Mouse (Mus musculus): Measurements from ENCODE around the gene Dok1. TPM values are rescaled to one million over a fixed set of nuclear protein-coding genes. Genes with fewer than 3 reads are reported as not detected.

Gene Dok1
- polyA plus RNA-seq, 1 experiment from 2014 or later, result 2.8 TPM

GRCm38 (mm10) chr6:83023786-83024185 is 9.5 kb downstream of the Dok1 start:
- H3K4me3 ChIP-seq, result no peak overlapping the region
- ATAC-seq, result no peak
- H3K9me3 ChIP-seq (replicated peaks), result no peaks in the 10 kb centered on the region
- H3K4me2 ChIP-seq, result no peak overlapping the region
- 0 out of 2 replicates have a peak, but pooled peaks cover 5% of the 10 kb centered on the region for H3K27me3 ChIP-seq
- no peaks in the 10 kb centered on the region for H3K36me3 ChIP-seq (ENCODE audit: poor library complexity, severe bottlenecking)
- no peak overlapping the region for H3K9ac ChIP-seq
- 89% methylated on average over 2 of the region's 2 CpGs for WGBS
- H3K4me1 ChIP-seq, result no peaks in the 10 kb centered on the region
- no peak overlapping the region for H3K27ac ChIP-seq

DNA sequence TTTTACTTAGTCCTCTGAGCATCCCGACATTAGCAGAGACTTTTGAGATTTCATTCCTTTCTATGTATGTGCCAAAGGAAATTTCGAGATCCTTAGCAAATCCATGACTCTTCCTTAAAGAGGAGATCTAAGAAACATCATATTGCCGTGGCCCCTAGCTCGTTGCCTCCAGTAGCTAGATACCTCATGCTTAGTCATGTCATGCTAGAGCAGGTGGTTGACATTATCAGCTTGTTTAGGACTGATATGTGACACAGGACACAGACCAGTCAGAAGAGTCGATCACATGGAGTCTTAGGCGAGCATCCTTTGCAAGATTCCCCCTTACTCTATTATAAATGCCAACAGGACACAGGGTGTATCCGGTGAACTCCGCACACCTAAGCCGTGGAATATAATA is 10.3 kb downstream of the Dok1 start:
- H3K4me1 ChIP-seq, result no peaks in the 10 kb centered on the region
- no peak overlapping the region for H3K4me3 ChIP-seq
- H3K27me3 ChIP-seq, result no peaks in the 10 kb centered on the region
- no peak overlapping the region for H3K9ac ChIP-seq
- WGBS, result 85% methylated on average over 9 of the region's 9 CpGs
- H3K27ac ChIP-seq, result no peak overlapping the region
- H3K9me3 ChIP-seq (replicated peaks), result no peaks in the 10 kb centered on the region
- H3K4me2 ChIP-seq, result no peak overlapping the region
- H3K36me3 ChIP-seq (ENCODE audit: poor library complexity, severe bottlenecking), result no peaks in the 10 kb centered on the region
- no peak for ATAC-seq

GRCm38 (mm10) chr6:83020836-83021593 is 12.3 kb downstream of the Dok1 start:
- no peak for ATAC-seq
- WGBS, result 86% methylated on average over 4 of the region's 4 CpGs
- Histone ChIP-seq H3K9ac (no peak overlapping the region), H3K36me3 (ENCODE audit: poor library complexity, severe bottlenecking) (no peaks in the 10 kb centered on the region), H3K4me2 (no peak overlapping the region), H3K27ac (no peak overlapping the region), H3K4me3 (no peak overlapping the region), H3K4me1 (no peaks in the 10 kb centered on the region), H3K9me3 (replicated peaks) (no peaks in the 10 kb centered on the region), H3K27me3 (no peaks in the 10 kb centered on the region)

DNA sequence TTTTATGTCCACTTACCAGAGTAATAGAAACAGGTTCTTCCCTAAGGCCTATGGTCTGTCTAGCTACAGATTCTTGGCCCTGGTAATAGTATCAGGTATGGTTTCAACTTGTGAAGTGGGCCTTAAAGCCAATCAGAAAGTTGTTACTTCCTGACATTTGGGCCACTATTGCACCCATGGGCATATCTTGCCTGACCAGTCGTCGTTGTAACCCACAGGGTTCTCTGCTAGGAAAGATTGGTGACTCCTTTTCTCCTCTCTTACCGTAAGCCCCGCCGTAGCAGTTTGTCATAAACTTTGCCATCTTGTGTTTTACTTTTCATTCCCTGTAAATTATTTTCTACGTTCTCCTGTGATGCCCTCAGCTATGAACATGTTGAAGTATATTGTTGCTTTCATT is 13.2 kb downstream of the Dok1 start:
- no peak overlapping the region for H3K4me2 ChIP-seq
- H3K9me3 ChIP-seq (replicated peaks), result no peaks in the 10 kb centered on the region
- 92% methylated on average over 6 of the region's 6 CpGs for WGBS
- H3K27ac ChIP-seq, result no peak overlapping the region
- H3K4me1 ChIP-seq, result no peaks in the 10 kb centered on the region
- no peaks in the 10 kb centered on the region for H3K36me3 ChIP-seq (ENCODE audit: poor library complexity, severe bottlenecking)
- no peak for ATAC-seq
- H3K4me3 ChIP-seq, result no peak overlapping the region
- H3K9ac ChIP-seq, result no peak overlapping the region
- no peaks in the 10 kb centered on the region for H3K27me3 ChIP-seq

DNA sequence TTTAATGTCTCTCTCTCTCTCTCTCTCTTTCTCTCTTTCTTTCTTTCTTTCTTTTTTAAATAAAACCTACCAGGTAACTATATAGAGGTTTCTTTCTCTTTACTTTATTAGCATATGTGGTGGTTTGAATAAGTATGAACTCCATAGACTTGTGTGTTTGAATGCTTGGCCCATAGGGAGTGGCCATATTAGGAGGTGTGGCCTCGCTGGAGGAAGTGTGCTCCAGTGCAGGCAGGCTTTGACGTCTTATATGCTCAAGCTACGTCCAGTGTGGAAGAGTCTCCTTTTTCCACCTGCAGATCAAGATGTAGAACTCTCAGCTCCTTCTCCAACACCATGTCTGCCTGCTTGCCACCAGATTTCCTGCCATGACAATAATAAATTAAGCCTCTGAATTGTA is 14.2 kb downstream of the Dok1 start:
- H3K27me3 ChIP-seq, result no peaks in the 10 kb centered on the region
- no peak overlapping the region for H3K4me3 ChIP-seq
- no peaks in the 10 kb centered on the region for H3K36me3 ChIP-seq (ENCODE audit: poor library complexity, severe bottlenecking)
- H3K9ac ChIP-seq, result no peak overlapping the region
- no peak overlapping the region for H3K4me2 ChIP-seq
- ATAC-seq, result no peak
- no peaks in the 10 kb centered on the region for H3K4me1 ChIP-seq
- 71% methylated on average over 3 of the region's 3 CpGs for WGBS
- H3K27ac ChIP-seq, result no peak overlapping the region
- H3K9me3 ChIP-seq (replicated peaks), result no peaks in the 10 kb centered on the region

DNA sequence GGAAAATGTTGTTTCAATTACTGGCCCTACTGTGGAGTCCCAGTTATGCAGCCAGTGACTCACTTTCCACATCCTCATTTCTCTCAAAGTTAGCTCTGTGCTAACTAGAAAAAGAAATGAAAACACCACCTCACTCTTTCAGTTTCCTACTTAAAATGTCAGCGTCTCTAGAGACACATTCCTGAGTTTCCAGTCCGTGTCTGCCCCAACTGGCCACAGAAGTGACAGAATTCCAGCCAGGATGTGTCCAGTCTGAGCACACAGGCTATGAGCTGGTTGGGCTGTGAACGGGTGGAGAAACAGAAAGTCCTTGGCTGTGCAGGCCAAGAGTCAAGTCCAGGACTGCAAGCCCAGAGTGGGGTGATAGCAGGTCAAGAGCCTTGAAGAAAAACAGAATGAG is 16.1 kb downstream of the Dok1 start:
- no peaks in the 10 kb centered on the region for H3K36me3 ChIP-seq (ENCODE audit: poor library complexity, severe bottlenecking)
- no peak overlapping the region for H3K4me2 ChIP-seq
- no peaks in the 10 kb centered on the region for H3K9me3 ChIP-seq (replicated peaks)
- no peak overlapping the region for H3K27ac ChIP-seq
- no peaks in the 10 kb centered on the region for H3K4me1 ChIP-seq
- H3K4me3 ChIP-seq, result no peak overlapping the region
- no peak overlapping the region for H3K9ac ChIP-seq
- ATAC-seq, result no peak
- WGBS, result 83% methylated on average over 3 of the region's 3 CpGs
- no peaks in the 10 kb centered on the region for H3K27me3 ChIP-seq

- H3K9ac ChIP-seq, result no peak overlapping the region
Observed at GRCm38 (mm10) chr6:83015749-83016148, 17.5 kb downstream of the Dok1 start.

DNA sequence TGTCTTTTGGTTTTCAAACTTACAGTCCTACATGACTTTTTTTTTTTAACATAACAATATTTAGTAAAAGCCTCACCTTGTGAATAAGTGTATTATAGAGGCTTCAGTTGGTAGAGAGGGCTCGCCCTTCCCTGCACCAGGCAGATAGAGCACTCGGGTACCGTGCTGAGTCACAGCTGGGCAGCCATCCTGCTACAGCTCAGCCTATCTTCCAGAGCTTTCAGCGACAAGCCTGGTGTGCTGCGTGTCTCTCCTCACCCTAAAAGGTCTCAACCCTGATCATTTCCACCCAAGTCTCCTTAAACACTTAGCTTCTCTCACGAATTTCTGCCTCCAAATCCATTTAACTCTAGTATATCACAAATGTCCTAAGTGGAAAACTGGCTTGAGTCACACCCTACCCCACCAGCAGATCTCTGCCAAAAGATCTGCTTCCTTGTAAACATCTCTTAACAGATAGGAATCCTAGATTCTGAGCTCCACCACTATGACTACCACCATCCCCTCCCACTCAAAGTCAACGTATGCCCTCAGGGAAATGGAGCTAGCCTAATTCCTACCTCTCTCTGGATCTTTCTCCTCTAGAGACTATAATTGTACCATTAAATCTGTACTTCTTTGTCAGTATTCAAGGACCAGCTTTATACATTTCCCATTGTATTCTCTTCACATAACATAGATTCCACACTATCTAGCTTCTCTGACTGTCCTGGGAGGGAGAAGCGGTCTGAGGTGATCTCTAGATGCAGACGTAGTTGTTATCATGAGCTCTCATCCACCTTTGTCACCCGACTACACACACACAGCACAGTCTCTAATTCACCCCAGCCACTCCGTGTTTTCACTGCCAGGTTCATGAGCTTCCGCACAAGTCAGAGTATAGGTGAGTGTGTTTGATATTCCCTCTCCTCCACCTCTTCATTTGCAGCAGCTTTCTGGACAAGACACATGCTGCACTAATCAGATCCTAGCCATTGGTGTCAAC is 18.5 kb downstream of the Dok1 start:
- Histone ChIP-seq H3K27ac (no peak overlapping the region), H3K36me3 (ENCODE audit: poor library complexity, severe bottlenecking) (no peaks in the 10 kb centered on the region), H3K4me1 (no peaks in the 10 kb centered on the region), H3K4me3 (no peak overlapping the region), H3K9ac (no peak overlapping the region), H3K4me2 (no peak overlapping the region), H3K9me3 (replicated peaks) (no peaks in the 10 kb centered on the region), H3K27me3 (no peaks in the 10 kb centered on the region)
- ATAC-seq, result no peak
- 76% methylated on average over 12 of the region's 12 CpGs for WGBS

More at GRCm38 (mm10) chr6:83015749-83016148, 17.5 kb downstream of the Dok1 start:
- Histone ChIP-seq H3K4me3 (no peak overlapping the region), H3K27ac (no peak overlapping the region), H3K27me3 (no peaks in the 10 kb centered on the region), H3K4me2 (no peak overlapping the region), H3K36me3 (ENCODE audit: poor library complexity, severe bottlenecking) (no peaks in the 10 kb centered on the region), H3K4me1 (no peaks in the 10 kb centered on the region), H3K9me3 (replicated peaks) (no peaks in the 10 kb centered on the region)
- WGBS, result 80% methylated on average over 2 of the region's 2 CpGs
- ATAC-seq, result no peak

DNA sequence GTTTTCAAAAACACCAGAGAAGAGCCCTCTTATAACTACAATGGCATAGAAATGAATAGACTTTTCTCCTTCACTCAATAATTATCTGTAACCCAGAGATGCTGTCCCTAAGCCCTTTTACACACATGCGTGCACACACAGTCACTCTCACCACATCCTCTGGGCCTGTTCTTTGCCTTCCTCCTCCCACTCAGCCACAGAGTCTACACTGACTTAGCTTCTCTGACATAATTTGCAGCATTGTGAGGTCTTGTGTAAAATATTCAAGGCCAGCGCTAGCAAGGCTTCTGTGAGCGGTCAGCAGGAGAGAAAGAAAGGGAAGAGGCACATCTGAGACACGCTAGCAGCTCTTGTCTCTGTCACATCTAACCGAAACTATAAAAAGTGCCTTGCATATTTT is 19.8 kb downstream of the Dok1 start:
- no peaks in the 10 kb centered on the region for H3K9me3 ChIP-seq (replicated peaks)
- no peaks in the 10 kb centered on the region for H3K4me1 ChIP-seq
- no peak overlapping the region for H3K4me3 ChIP-seq
- no peaks in the 10 kb centered on the region for H3K27me3 ChIP-seq
- no peak overlapping the region for H3K4me2 ChIP-seq
- no peak for ATAC-seq
- WGBS, result 63% methylated on average over 5 of the region's 5 CpGs
- H3K36me3 ChIP-seq (ENCODE audit: poor library complexity, severe bottlenecking), result no peaks in the 10 kb centered on the region
- H3K27ac ChIP-seq, result no peak overlapping the region
- no peak overlapping the region for H3K9ac ChIP-seq

DNA sequence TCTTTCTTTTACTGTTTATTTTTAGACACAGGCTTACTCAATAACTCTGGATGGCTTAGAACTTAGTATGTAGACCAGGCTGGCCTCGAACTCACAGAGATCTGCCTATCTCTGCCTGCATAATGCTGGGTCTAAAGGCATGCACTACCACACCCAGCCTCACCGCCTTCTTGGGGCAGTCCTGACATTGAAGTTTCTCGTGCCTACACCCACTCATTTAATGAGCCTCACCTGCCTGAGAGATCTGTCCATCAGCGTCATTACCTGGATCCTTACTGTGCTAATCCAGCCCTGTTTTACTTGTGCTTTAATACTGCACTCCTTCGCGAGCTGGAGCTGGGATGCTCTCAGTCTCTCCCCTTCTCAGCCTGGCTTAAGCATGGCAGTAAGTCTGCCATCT is 21.5 kb downstream of the Dok1 start:
- no peak overlapping the region for H3K9ac ChIP-seq
- no peak overlapping the region for H3K4me3 ChIP-seq
- no peaks in the 10 kb centered on the region for H3K36me3 ChIP-seq (ENCODE audit: poor library complexity, severe bottlenecking)
- no peak for ATAC-seq
- WGBS, result 76% methylated on average over 6 of the region's 6 CpGs
- H3K9me3 ChIP-seq (replicated peaks), result no peaks in the 10 kb centered on the region
- no peaks in the 10 kb centered on the region for H3K4me1 ChIP-seq
- no peaks in the 10 kb centered on the region for H3K27me3 ChIP-seq
- H3K4me2 ChIP-seq, result no peak overlapping the region
- H3K27ac ChIP-seq, result no peak overlapping the region

GRCm38 (mm10) chr6:83011255-83011654 is 22.0 kb downstream of the Dok1 start:
- H3K9ac ChIP-seq, result no peak overlapping the region
- H3K36me3 ChIP-seq (ENCODE audit: poor library complexity, severe bottlenecking), result no peaks in the 10 kb centered on the region
- H3K4me2 ChIP-seq, result no peak overlapping the region
- no peaks in the 10 kb centered on the region for H3K4me1 ChIP-seq
- ATAC-seq, result no peak
- 84% methylated on average over 7 of the region's 7 CpGs for WGBS
- H3K27ac ChIP-seq, result no peak overlapping the region
- no peaks in the 10 kb centered on the region for H3K9me3 ChIP-seq (replicated peaks)
- H3K4me3 ChIP-seq, result no peak overlapping the region
- H3K27me3 ChIP-seq, result no peaks in the 10 kb centered on the region

- Histone ChIP-seq H3K27ac (no peak overlapping the region), H3K9ac (no peak overlapping the region), H3K4me2 (no peak overlapping the region), H3K36me3 (ENCODE audit: poor library complexity, severe bottlenecking) (no peaks in the 10 kb centered on the region), H3K4me3 (no peak overlapping the region), H3K4me1 (no peaks in the 10 kb centered on the region), H3K27me3 (no peaks in the 10 kb centered on the region; the same call in 1 of the 2 replicates), H3K9me3 (replicated peaks) (no peaks in the 10 kb centered on the region)
- ATAC-seq, result no peak
- 74% methylated on average over 7 of the region's 7 CpGs for WGBS
Observed at GRCm38 (mm10) chr6:83010010-83010409, 23.3 kb downstream of the Dok1 start.

Measured in forebrain, embryonic 13.5 days (tissue).